Mouse (Mus musculus) kidney, adult 2 months (tissue): ENCODE data around the gene Adamts20.

Experiments used
- CTCF ChIP-seq: fragments of 200-500 bp; conservative IDR thresholded peaks from 2 replicates; pipeline ENCODE4 v1.5.1; 2011; ENCODE audit warnings: low read depth, mild to moderate bottlenecking, control low read depth, low read length, moderate library complexity, mixed read lengths; ENCODE audit not compliant: insufficient read depth, insufficient read length
- POLR2A ChIP-seq: fragments of 200-500 bp; IDR thresholded peaks from one replicate; pipeline ENCODE4 v1.6.1; 2011; ENCODE audit warnings: low read depth, low read length, control low read depth

GRCm38 (mm10) chr15:94470361-94470760 lies 5.1 kb upstream of the Adamts20 start:
- TF ChIP-seq CTCF (no peak), POLR2A (no peak)
